Mouse (Mus musculus) CD4-positive naive resting alpha-beta T cell, adult 76 days (primary cell): ENCODE results near the gene Pecr. TPM values are rescaled to one million over a fixed set of nuclear protein-coding genes. Genes with fewer than 3 reads are reported as not detected.

ENCODE experiments used
- total RNA-seq: library from RNA; stranded (reverse); gene quantifications from one replicate; pipeline ENCODE4 v1.2.4, GENCODE M21; 2023

The Pecr gene
- 1.6 TPM for total RNA-seq

GRCm38 (mm10) chr1:72283992-72284485 is at the start of gene Pecr, which contains the start of gene Tmem169:
TSS of gene Pecr (minus strand) at chr1:72284314.
TSS of gene Tmem169 (plus strand) at chr1:72284369.

DNA sequence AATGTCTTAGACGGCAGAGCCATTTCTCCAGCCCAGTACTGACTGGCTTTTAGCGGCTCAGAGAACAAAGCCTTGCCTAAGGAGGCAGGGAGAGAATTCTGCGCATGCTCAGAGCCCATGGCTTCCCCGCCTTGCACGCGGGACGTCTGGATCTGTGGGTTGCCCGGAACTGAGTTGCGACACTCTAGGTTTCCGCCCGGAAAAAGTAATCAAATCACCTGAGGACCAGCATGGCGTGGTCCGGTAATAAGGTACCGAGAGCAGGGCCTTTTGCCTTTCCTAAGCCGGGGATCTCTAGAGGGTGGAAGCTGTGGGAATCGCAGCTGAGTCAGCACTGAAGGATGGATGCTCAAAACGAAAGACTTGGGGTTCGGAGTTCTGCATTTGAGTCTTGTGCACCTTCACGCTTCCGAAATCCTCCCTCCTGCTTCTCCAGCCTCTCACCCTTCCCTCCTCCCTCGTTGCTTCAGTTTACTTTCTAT is 23.2 kb upstream of the Pecr start, which contains the start of gene Xrcc5:
Xrcc5 (plus strand) TSS at position 105 of the 482 bp plus-strand sequence.

DNA sequence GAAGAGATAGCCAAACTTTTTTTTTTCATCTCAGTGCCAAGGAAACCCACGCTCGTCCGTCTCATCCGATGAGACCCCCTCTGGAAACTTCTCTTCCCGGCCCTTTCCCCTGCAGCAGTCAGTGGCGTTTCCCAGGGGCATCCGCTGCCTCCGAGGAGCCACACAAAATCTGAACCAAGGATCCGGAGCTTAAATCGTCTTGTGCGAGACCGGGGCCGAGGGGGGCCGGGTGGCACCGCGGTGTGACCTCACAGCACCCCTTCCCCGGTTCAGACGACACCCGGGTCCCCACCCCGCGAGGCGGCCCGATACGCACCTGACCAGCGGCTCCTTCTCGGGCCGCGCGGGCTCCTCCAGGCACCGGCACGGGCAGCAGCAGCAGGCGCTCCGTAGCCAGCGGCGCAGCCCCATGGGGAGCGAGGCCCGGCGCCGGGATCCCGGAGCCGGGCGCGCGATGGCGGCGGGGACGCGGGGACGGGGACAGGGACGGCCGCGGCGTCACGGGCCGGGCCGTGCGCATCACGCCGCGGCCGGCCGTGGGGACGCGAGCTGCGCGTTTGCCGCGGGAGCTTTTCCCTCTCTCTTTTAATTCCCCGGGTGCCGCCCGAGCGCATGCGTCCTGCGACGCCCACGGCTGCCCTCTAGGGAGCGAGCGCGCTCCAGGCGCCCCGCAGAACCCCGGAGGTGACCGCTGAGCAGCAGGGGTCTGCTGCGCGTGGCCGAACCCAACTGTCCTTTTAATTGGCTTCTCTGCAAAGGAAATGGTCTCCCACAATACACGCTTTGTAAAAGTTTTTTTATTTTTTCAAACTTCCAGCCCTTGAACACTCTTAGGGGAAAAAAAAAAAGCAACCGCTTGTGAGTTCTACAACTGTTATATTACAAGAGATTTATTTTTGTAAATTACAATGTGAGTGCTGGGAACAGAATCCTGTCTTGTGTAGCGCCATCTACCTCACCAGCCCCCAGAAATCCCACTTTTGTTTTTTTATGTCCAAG is 72.1 kb downstream of the Pecr start, which contains the start of gene Mreg:
Mreg (minus strand) TSS at position 607 of the 999 bp plus-strand sequence.

Other genes with a start within 250 kb of the Pecr start
- gene Mreg, start 72.0 kb downstream of the Pecr start, total RNA-seq: 1.5 TPM
- not detected for gene Tmem169, start 55 bp upstream of the Pecr start, total RNA-seq
- 26.0 TPM for gene Xrcc5, start 23.1 kb upstream of the Pecr start, total RNA-seq